Mouse (Mus musculus): ENCODE data around the gene Nr4a1. TPM values are rescaled to one million over a fixed set of nuclear protein-coding genes. Genes with fewer than 3 reads are reported as not detected.

Nr4a1 gene
- polyA plus RNA-seq, 1 experiment from 2014 or later = 7.6 TPM

DNA sequence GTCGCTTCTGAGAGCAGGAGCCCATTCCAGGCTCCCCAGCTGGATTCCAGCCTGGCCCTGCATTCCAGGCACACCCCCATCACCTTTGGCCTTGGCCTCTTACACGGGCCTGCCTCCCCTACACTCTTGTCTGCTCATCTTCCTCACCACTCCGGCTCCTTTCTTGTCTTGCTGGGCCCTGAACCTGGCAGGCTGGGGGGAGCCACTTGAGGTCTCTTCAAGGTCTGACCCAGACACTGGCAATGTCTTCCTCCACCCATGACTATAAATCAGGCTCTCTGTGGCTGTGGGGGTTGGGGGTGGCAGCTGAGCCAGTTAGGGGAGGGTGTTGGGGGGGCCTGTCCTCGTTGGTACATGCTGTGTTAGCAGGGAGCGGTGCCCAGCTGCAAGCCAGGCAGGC is 24.5 kb downstream of the Nr4a1 start:
- WGBS = 40% methylated on average over 5 of the region's 5 CpGs
- peak overlapping the region; percentile 71 for H3K27ac ChIP-seq (replicated peaks)
- H3K9ac ChIP-seq = peak overlapping the region; percentile 34; the same call in 1 of the 2 replicates
- no peaks in the 10 kb centered on the region for H3K9me3 ChIP-seq
- H3K36me3 ChIP-seq = peaks cover 8% of the 10 kb centered on the region
- no peak for ATAC-seq (ENCODE audit: low read depth)
- H3K4me2 ChIP-seq = no peak overlapping the region
- no peak overlapping the region for H3K4me3 ChIP-seq
- H3K4me1 ChIP-seq (replicated peaks) = peaks cover 45% of the 10 kb centered on the region
- no peaks in the 10 kb centered on the region for H3K27me3 ChIP-seq

DNA sequence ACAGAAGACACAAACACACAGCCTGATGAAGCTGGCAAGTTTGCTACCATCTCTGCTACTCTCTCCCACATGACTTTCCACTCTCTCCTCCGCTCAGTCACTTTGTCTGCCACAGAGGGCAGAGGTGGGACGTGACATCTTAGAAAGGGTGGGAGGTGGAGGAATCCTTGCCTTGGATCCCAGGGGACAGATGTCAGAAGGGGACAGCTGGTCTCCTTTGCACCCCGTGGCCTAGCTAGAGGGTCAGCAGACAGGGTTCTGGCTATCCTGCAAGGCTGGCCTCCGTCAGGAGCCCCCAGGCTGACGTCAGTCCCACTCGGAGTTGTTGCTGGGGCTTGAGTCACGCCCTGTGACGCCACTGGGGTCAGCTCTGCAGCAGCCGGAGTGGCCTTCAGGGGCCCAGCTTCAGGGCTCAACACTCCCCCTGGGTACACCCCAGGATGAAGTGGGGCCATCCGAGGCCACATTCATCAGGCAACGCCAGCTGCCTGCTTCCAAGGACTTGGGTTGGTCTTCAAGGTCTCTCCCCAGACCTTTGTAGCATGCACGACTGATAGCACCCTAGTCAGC is 25.4 kb downstream of the Nr4a1 start:
- Histone ChIP-seq H3K27me3 (no peaks in the 10 kb centered on the region), H3K36me3 (no peaks in the 10 kb centered on the region), H3K4me1 (replicated peaks) (peaks cover 45% of the 10 kb centered on the region), H3K4me2 (no peak overlapping the region), H3K4me3 (no peak overlapping the region), H3K27ac (replicated peaks) (peak overlapping the region; percentile 71; the same call in 1 of the 2 replicates), H3K9ac (no peak overlapping the region), H3K9me3 (no peaks in the 10 kb centered on the region)
- ATAC-seq (ENCODE audit: low read depth) = no peak
- 63% methylated on average over 12 of the region's 12 CpGs for WGBS

DNA sequence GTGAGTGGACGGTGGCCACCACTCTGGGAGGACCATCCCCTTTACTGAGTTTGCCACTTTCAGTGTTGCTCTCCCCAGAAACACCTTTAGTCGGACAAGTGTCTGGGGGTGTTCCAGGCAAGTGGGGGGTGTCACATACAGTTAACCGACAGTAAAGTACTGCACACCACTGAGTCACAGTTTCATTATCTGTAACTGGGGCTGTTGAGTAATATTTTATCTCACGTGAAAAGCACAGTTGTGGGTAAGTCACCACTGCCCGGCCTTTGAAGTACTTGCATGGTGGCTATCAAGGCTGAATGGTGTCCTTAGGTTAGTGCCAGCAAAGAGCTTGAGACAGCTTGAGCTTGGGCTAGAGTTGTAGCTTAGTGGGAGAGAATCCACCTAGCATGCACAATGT is 28.4 kb downstream of the Nr4a1 start:
- 76% methylated on average over 5 of the region's 5 CpGs for WGBS
- Histone ChIP-seq H3K4me1 (replicated peaks) (peaks cover 46% of the 10 kb centered on the region), H3K9me3 (no peaks in the 10 kb centered on the region), H3K36me3 (peaks cover 14% of the 10 kb centered on the region), H3K4me3 (no peak overlapping the region), H3K9ac (no peak overlapping the region), H3K4me2 (0 out of 2 replicates have a peak overlapping the region, but pooled peaks have one; percentile 96), H3K27ac (replicated peaks) (no peak overlapping the region), H3K27me3 (no peaks in the 10 kb centered on the region)
- no peak for ATAC-seq (ENCODE audit: low read depth)

DNA sequence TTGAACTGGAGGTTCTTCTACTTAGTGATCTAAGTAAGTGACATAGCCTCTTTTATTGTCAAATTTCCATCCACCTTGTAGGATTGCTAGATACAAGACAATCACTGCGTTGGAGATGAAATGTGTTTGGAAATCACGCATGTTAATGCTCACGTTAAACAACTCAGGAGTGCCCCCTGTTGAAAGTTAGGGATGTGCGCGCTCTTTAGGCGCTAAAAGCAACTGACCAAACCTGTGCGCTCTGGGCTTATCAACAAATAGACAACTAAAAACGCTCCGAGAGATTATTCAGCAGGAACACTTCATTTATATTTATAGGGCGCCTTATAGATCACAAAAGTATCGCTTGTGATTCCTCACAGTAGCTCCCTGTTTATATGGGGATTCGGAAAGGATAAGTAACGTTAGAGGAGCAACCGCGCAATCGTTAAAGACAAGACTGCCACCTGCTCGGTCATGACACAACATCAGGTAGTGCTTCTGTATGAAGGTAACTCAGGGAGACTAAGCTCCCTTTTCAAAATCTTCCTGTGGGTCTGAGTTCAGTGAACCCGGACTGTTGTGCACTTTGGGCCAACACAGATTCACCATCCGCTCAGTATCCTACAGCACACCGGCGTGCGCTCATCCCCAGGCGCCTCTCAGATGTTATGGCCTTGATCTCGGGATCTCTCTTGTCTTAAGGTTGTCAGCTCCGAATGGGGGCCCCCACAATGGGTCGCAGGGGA is 29.3 kb downstream of the Nr4a1 start:
- Histone ChIP-seq H3K4me1 (replicated peaks) (peaks cover 37% of the 10 kb centered on the region), H3K27me3 (no peaks in the 10 kb centered on the region), H3K9ac (peak overlapping the region; percentile 86), H3K4me2 (peak overlapping the region; percentile 96), H3K27ac (replicated peaks) (0 out of 2 replicates have a peak overlapping the region, but pooled peaks have one; percentile 49), H3K4me3 (peak overlapping the region; percentile 81), H3K36me3 (peaks cover 22% of the 10 kb centered on the region), H3K9me3 (no peaks in the 10 kb centered on the region)
- 1% methylated on average over 26 of the region's 26 CpGs for WGBS
- ATAC-seq (ENCODE audit: low read depth) = peak; percentile 47; the same call in 1 of the 2 replicates

DNA sequence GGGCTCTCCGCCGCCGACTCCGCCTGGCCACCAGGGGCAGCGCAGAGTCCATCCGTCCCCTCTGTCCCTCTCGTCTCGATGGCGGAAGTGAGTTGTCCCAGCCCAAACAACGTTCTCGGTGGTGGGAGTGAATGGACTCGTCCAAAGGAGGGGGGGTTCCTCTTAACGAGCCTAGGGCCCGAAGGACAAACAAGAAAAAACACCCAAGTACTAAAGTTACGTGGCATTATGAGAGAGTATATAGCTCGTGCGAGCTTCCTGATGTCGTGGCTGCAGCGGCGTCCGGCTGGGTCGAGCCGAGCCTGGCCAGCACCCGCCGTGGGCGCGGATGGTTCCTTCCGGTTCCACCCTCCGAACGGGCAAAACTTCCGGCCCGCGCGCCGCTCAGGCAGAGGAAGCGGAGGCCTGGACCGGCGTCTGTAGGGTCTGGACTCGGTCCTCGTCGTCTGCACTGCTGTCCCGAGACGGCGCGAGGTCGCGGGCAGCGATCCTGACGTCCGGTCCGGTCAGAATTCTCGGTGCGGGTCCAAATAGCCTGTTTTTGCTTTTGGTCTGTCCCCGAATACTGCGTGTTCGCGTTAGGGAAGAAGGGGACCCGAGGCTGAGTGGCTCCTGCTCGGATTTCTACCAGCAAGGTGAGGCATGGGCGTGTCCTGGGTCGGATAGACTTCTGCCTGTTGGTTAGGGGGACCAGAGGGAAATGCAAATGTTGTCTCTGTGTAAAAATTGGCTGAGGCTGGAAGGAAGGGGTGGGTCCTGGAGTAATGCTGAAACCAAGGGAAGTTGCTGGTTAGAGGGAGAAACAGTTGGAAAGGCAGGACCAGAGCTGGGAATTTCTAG is 30.1 kb downstream of the Nr4a1 start, which contains the start of gene Atg101:
Atg101 (plus strand) TSS at position 362 of the 840 bp plus-strand sequence.
- no peaks in the 10 kb centered on the region for H3K9me3 ChIP-seq
- H3K4me1 ChIP-seq (replicated peaks) = peaks cover 29% of the 10 kb centered on the region
- H3K27me3 ChIP-seq = no peaks in the 10 kb centered on the region
- H3K4me2 ChIP-seq = peak within 1 kb of the TSS; percentile 96
- WGBS = under 1% methylated on average over 61 of the region's 61 CpGs
- H3K27ac ChIP-seq (replicated peaks) = peak within 1 kb of the TSS; percentile 74
- H3K9ac ChIP-seq = peak within 1 kb of the TSS; percentile 86
- peak; percentile 92 for ATAC-seq (ENCODE audit: low read depth)
- peaks cover 30% of the 10 kb centered on the region for H3K36me3 ChIP-seq
- peak within 1 kb of the TSS; percentile 81 for H3K4me3 ChIP-seq

DNA sequence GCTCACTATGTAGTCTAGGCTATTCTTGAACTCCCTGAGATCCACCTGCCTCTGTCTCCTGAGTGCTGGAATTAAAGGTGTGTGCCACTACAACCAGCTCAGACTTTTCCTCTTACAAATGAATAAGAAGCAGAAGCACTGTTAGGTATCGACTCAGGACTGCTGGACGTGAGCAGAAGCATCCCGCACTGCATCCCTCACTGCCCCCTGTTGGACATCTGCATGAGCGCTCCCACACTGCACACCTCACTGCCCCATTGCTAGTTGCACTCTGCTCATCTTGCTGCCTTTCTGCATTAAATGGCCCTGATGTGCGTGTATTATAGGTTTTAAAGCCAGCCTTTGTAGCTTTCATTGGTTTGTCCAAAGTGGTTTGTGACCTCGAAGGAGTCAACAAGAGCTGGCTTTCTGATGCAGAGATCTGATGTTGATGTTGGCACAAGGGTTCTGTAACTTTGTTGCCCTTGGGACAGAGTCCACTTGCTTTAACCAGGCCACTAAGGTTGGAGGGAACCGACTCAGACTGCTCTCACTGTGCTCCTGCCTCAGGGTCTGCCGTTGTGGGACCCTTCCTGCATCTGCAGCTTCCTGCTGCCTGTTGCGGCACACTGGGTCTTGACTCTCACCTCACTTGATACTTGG is 32.2 kb downstream of the Nr4a1 start:
- 74% methylated on average over 9 of the region's 9 CpGs for WGBS
- H3K9ac ChIP-seq = no peak overlapping the region
- H3K27me3 ChIP-seq = no peaks in the 10 kb centered on the region
- H3K4me1 ChIP-seq (replicated peaks) = peaks cover 22% of the 10 kb centered on the region
- H3K4me2 ChIP-seq = no peak overlapping the region
- H3K36me3 ChIP-seq = peaks cover 51% of the 10 kb centered on the region
- H3K9me3 ChIP-seq = no peaks in the 10 kb centered on the region
- H3K27ac ChIP-seq (replicated peaks) = no peak overlapping the region
- H3K4me3 ChIP-seq = no peak overlapping the region
- no peak for ATAC-seq (ENCODE audit: low read depth)

DNA sequence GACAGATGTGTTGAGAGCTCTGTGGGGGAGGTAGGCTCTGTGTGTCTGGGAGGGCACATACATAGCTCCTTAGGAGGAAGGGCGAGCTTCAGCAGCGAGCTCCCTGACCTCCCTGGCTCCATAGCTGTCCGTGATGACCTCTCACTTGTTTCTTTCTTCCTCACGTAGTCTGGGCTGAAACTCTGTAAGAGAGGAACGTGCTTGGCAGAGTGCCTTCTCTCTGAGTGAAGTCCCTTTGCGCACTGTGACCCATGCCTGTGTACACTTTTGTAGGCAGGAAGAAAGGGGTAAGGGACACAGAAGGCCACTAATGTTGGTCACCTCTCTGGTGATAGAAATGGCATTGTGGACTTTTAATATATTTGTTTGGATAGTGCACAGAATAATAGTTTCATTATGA is 33.3 kb downstream of the Nr4a1 start:
- 92% methylated on average over 6 of the region's 6 CpGs for WGBS
- ATAC-seq (ENCODE audit: low read depth) = no peak
- Histone ChIP-seq H3K4me2 (no peak overlapping the region), H3K36me3 (peaks cover 61% of the 10 kb centered on the region), H3K27me3 (no peaks in the 10 kb centered on the region), H3K4me1 (replicated peaks) (peaks cover 22% of the 10 kb centered on the region), H3K27ac (replicated peaks) (no peak overlapping the region), H3K4me3 (no peak overlapping the region), H3K9me3 (no peaks in the 10 kb centered on the region), H3K9ac (no peak overlapping the region)

DNA sequence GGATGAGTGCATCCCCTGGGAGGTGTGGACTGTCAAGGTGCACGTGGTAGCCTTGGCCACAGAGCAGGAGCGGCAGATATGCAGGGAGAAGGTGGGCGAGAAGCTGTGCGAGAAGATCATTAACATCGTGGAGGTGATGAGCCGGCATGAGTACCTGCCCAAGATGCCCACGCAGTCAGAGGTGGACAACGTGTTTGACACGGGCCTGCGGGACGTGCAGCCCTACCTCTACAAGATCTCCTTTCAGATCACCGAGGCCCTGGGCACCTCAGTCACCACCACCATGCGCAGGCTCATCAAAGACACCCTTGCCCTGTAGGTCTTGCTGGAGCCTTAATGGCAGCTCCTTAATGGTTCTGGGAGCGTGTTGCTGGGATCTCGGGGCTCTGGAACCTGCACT is 36.3 kb downstream of the Nr4a1 start:
- H3K9me3 ChIP-seq = no peaks in the 10 kb centered on the region
- H3K4me2 ChIP-seq = no peak overlapping the region
- peaks cover 8% of the 10 kb centered on the region for H3K4me1 ChIP-seq (replicated peaks)
- H3K9ac ChIP-seq = no peak overlapping the region
- peaks cover 66% of the 10 kb centered on the region for H3K36me3 ChIP-seq
- H3K27ac ChIP-seq (replicated peaks) = no peak overlapping the region
- H3K4me3 ChIP-seq = no peak overlapping the region
- H3K27me3 ChIP-seq = no peaks in the 10 kb centered on the region
- no peak for ATAC-seq (ENCODE audit: low read depth)
- WGBS = 94% methylated on average over 15 of the region's 15 CpGs

DNA sequence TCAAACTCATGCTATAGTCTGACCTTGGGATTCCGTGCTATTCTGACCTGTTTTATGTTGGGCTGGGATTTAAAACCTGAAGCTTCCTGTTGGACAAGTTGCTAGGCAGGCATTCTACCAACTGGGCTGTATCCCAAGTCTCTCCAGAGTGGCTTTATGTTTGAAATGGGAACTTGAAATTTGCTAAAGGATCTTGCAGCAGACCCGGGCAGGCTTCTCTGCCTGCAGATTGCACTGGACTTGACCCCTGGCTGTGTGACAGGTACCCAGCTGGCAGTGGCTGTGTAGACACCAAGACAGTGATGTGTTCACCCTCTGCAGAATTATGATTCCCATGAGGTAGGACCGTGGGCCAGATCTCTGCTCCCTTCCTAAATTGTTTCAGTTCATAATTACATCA is 37.9 kb downstream of the Nr4a1 start:
- ATAC-seq (ENCODE audit: low read depth) = no peak
- no peaks in the 10 kb centered on the region for H3K27me3 ChIP-seq
- no peak overlapping the region for H3K4me3 ChIP-seq
- H3K9ac ChIP-seq = no peak overlapping the region
- no peaks in the 10 kb centered on the region for H3K4me1 ChIP-seq (replicated peaks)
- no peaks in the 10 kb centered on the region for H3K9me3 ChIP-seq
- WGBS = 84% methylated on average over 3 of the region's 3 CpGs
- H3K36me3 ChIP-seq = peaks cover 57% of the 10 kb centered on the region
- no peak overlapping the region for H3K4me2 ChIP-seq
- H3K27ac ChIP-seq (replicated peaks) = no peak overlapping the region

DNA sequence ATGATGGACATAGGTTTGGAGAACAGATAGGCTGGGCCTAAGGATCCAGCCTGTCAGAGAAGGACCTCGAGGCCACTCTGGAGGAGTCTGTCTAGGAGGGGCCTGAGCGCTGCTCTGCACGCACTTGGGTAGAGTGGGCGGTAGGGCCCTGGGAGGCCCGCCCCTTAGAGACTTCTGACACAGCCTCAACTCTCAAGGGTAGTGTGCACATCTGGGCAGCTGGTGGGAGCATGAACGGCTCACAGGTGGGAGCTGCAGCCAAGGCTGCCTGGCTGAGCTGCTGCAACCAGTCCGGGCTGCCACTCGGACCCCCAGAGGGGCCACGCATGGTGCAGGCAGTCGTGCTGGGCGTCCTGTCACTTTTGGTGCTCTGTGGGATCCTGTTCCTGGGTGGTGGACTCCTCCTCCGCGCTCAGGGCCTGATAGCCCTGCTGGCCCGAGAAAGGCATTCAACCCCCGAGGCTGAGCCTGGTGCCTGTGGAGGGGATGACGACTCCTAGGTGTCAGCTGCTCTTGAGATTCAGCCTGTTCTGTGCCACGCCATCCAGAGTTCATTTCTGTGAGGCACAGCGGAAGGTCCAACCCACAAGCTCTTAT is 39.1 kb downstream of the Nr4a1 start, which contains the start of gene 6030408B16Rik:
6030408B16Rik (plus strand) TSS at position 188 of the 597 bp plus-strand sequence.
- H3K36me3 ChIP-seq = peaks cover 46% of the 10 kb centered on the region
- H3K9ac ChIP-seq = peak within 1 kb of the TSS; percentile 8; the same call in 1 of the 2 replicates
- 63% methylated on average over 18 of the region's 18 CpGs for WGBS
- H3K4me2 ChIP-seq = no peak within 1 kb of the TSS
- ATAC-seq (ENCODE audit: low read depth) = no peak
- no peaks in the 10 kb centered on the region for H3K27me3 ChIP-seq
- no peaks in the 10 kb centered on the region for H3K9me3 ChIP-seq
- H3K4me3 ChIP-seq = no peak within 1 kb of the TSS
- no peak within 1 kb of the TSS for H3K27ac ChIP-seq (replicated peaks)
- H3K4me1 ChIP-seq (replicated peaks) = peaks cover 2% of the 10 kb centered on the region; the same call in 1 of the 2 replicates

All from neural tube, embryonic 13.5 days (tissue).